Mouse (Mus musculus) stomach, postnatal 0 days (tissue): ENCODE measurements at regions not wholly inside any gene's neighbourhood (a gene's known extent, or its start where the extent isn't known, plus 50 kb on each side); places are given as distances from the start of the nearest gene placed in this dataset.

Experiments used
- ATAC-seq: fragments of 200-750 bp; cut with Nextera tagmentation; 2 replicates; pipeline ENCODE4 v1.8.0; 2017; ENCODE audit not compliant: low FRiP score, low TSS enrichment
- DNase-seq: peaks from one replicate; pipeline ENCODE4 v3.0.0-alpha.2; 2016; ENCODE audit warnings: low spot score
- H3K27ac ChIP-seq: fragments of 300-500 bp; sonication (generic); replicated peaks from 2 replicates; pipeline ENCODE4 v1.5.1; 2014; ENCODE audit warnings: mild to moderate bottlenecking, control low read depth
- H3K27me3 ChIP-seq: fragments of 300-500 bp; sonication (generic); 2 replicates; pipeline ENCODE4 v1.6.1; 2014; ENCODE audit warnings: low read length; ENCODE audit not compliant: control insufficient read depth, insufficient read depth
- H3K36me3 ChIP-seq: fragments of 300-500 bp; sonication (generic); 2 replicates; pipeline ENCODE4 v1.6.1; 2014; ENCODE audit warnings: low read length, mixed read lengths; ENCODE audit not compliant: control insufficient read depth, insufficient read depth
- H3K4me1 ChIP-seq: fragments of 300-500 bp; sonication (generic); replicated peaks from 2 replicates; pipeline ENCODE4 v1.6.1; 2014; ENCODE audit warnings: antibody characterized with exemption; ENCODE audit not compliant: control insufficient read depth, insufficient read depth
- H3K4me2 ChIP-seq: fragments of 300-500 bp; sonication (generic); replicated peaks from 2 replicates; pipeline ENCODE4 v1.6.1; 2014; ENCODE audit warnings: low read depth, mild to moderate bottlenecking, control low read depth, moderate library complexity
- H3K4me3 ChIP-seq: fragments of 300-500 bp; sonication (generic); 2 replicates; pipeline ENCODE4 v1.5.1; 2014; ENCODE audit warnings: low read depth, low read length, control low read depth
- H3K9ac ChIP-seq: fragments of 300-500 bp; sonication (generic); 2 replicates; pipeline ENCODE4 v1.6.1; 2014; ENCODE audit warnings: mild to moderate bottlenecking, low read length, control low read depth, mixed read lengths
- H3K9me3 ChIP-seq: fragments of 300-500 bp; sonication (generic); 2 replicates; pipeline ENCODE4 v1.6.1; 2016; ENCODE audit warnings: low read length; ENCODE audit not compliant: control insufficient read depth
- CTCF ChIP-seq: IDR thresholded peaks from 2 replicates; pipeline ENCODE4 v1.5.1; 2016; ENCODE audit warnings: antibody characterized with exemption, low read depth, mild to moderate bottlenecking, moderate library complexity
- EP300 ChIP-seq: optimal IDR thresholded peaks from 2 replicates; pipeline ENCODE3; 2016; ENCODE audit warnings: antibody characterized with exemption
- WGBS: fragments of 180-500 bp; shearing (Covaris S2); extraction: QIAGEN DNeasy Blood & Tissue Kit; methylation state at CpG from one replicate; pipeline ENCODE4 v1.1.7; 2014; 5-methylcytosine and 5-hydroxymethylcytosine counted together

DNA sequence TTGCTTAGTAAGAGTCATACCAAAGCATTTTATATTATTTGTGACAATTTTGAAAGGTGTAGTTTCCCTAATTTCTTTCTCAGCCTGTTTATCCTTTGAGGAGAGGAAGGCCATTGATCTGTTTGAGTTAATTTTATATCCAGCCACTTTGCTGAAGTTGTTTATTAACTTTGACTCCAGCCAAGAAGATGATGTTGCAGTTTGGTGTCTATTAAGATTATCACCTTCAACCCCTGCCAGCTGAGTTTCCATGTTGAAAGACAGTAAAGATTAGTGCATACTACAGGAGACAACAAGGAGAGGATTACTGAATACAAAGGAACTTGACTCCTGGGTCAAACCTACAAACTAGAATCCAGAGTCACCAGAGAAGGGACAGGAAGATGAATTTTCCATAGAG, 80.5 kb upstream of the 4933415F23Rik start:
- TF ChIP-seq CTCF (no peak), EP300 (no peak)
- H3K4me2 ChIP-seq: no peak overlapping the region
- H3K36me3 ChIP-seq: no peaks in the 10 kb centered on the region
- H3K4me3 ChIP-seq: no peak overlapping the region
- H3K4me1 ChIP-seq: no peaks in the 10 kb centered on the region
- H3K27ac ChIP-seq: no peak overlapping the region
- ATAC-seq (no peak), DNase-seq (no peak)
- H3K9ac ChIP-seq: no peak overlapping the region
- H3K9me3 ChIP-seq: no peaks in the 10 kb centered on the region
- no peaks in the 10 kb centered on the region for H3K27me3 ChIP-seq

DNA sequence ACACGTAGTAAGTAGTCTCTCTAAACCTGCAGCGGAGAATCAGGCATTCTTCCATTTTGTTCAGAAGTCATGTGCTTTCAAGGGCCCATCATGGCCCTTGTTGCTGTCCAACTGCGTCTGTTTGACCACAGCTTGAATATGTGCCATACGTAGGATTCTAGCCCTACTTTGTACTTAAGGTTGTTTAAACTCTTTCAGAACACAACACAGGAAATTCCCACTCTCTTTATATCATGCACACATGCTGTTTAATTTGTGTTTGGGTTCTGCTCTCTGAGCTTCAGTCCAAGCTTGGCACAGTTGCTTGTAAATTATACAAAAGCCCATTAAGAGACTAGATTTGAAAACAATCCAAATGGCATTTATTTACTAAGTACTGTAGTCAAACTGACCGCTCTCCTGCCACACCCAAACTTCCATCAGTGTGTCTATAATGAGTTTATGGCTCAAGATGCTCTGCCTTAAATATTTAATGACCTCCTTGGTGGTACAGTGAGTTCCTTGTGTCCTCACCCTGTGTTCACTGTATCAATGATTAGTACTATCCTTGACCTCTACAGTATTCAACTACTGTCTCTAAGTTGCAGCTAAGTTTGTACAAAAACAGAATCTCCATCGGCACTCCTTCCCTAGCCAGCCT, 76.4 kb upstream of the 4933415F23Rik start:
- H3K9ac ChIP-seq: no peak overlapping the region

DNA sequence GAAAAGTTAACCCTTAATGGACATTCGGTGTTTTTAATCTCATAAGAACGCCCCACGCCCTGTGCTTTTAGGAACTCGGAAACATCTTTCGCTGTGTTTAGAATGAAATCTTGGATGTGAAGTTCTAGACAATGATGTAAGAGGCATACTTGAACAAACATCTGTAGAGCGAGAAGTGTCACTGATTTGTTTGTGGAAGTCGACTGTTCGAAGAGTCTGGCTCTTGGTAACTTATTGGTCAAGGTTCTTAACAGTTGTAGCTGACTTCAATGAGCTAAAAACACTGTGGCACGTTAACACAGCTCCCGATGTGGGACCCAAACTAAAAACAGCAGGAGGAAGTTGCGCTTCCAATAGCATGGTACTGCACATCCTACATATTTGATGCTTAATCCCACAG, 72.0 kb upstream of the 4933415F23Rik start:
- Histone ChIP-seq H3K4me2 (no peak overlapping the region), H3K4me1 (no peaks in the 10 kb centered on the region), H3K27ac (no peak overlapping the region), H3K9me3 (no peaks in the 10 kb centered on the region), H3K27me3 (no peaks in the 10 kb centered on the region), H3K4me3 (no peak overlapping the region), H3K36me3 (no peaks in the 10 kb centered on the region), H3K9ac (no peak overlapping the region)
- ATAC-seq: no peak
- TF ChIP-seq EP300 (no peak), CTCF (no peak)
- 65% methylated on average over 11 of the region's 11 CpGs for WGBS
- no peak for DNase-seq

More for the DNA sequence above, 76.4 kb upstream of the 4933415F23Rik start:
- Histone ChIP-seq H3K36me3 (no peaks in the 10 kb centered on the region), H3K9me3 (no peaks in the 10 kb centered on the region), H3K27ac (no peak overlapping the region), H3K4me1 (no peaks in the 10 kb centered on the region), H3K4me2 (no peak overlapping the region), H3K27me3 (no peaks in the 10 kb centered on the region), H3K4me3 (no peak overlapping the region)
- 57% methylated on average over 6 of the region's 6 CpGs for WGBS
- no peak for ATAC-seq
- no peak for TF ChIP-seq EP300
- TF ChIP-seq CTCF: no peak
- no peak for DNase-seq

DNA sequence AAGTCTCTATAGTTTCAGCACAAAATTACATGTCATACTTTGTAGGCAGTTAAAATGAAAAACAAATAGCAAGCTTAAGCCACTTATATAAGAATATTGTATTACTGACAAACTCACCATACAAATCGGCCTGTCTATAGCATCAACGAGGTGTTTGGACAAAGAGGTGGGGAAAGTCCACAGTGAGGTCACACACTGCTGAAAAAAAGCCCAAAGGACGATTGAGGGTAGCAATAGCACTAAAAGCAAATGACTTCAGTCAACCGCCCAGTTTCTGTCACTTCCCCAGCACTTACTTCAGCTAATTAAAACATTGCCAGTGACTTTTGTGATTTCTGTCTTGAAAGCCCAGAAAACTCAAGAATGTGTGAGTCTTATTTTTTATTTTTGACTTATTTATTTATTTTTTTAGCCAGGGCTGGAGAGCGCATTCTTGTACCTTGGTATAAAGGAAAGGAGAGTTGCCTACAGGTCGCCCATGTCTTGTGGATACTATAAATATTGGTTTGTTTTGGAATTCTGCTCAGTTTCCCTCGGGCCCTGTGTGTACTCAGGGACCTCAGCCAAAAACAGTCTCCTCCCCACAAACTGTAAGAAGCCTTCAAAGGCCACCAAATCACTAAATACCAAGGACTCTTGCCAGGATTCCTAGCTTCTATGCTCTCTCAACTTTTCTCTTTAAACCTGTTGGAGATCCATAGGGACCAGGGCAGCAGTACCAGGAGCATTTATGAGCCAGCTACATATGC, 71.2 kb upstream of the 4933415F23Rik start:
- Histone ChIP-seq H3K4me3 (no peak overlapping the region), H3K9me3 (no peaks in the 10 kb centered on the region), H3K9ac (no peak overlapping the region), H3K4me2 (no peak overlapping the region), H3K27ac (no peak overlapping the region), H3K27me3 (no peaks in the 10 kb centered on the region), H3K36me3 (no peaks in the 10 kb centered on the region), H3K4me1 (no peaks in the 10 kb centered on the region)
- ATAC-seq (no peak), DNase-seq (no peak)
- TF ChIP-seq EP300: no peak
- no peak for TF ChIP-seq CTCF
- 37% methylated on average over 7 of the region's 7 CpGs for WGBS

DNA sequence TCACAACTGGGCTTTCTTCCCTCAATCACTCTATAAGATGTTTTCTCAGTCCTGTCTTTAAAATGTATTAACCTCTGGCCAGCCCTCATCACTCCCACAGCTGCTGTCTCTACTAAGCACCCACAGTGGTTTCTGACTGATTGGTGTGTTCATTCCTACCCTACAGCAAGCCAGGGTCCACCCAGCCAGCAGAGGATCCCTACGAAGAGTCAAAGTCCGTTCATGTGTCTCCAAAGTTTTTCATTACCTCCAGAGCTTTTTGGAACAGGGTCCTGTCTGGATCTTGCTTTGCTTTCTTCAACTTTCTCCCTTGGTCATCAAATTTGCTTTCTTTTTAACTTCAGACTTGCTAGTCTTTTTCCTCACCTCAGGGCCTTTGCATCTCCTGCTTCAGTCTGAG, 69.3 kb upstream of the 4933415F23Rik start:
- H3K27ac ChIP-seq: no peak overlapping the region
- no peaks in the 10 kb centered on the region for H3K4me1 ChIP-seq
- H3K9me3 ChIP-seq: no peaks in the 10 kb centered on the region
- 88% methylated on average over 2 of the region's 2 CpGs for WGBS
- no peaks in the 10 kb centered on the region for H3K36me3 ChIP-seq
- ATAC-seq: no peak
- no peak for DNase-seq
- no peak overlapping the region for H3K4me2 ChIP-seq
- H3K4me3 ChIP-seq: no peak overlapping the region
- H3K9ac ChIP-seq: no peak overlapping the region
- H3K27me3 ChIP-seq: no peaks in the 10 kb centered on the region
- TF ChIP-seq EP300: no peak
- TF ChIP-seq CTCF: no peak

DNA sequence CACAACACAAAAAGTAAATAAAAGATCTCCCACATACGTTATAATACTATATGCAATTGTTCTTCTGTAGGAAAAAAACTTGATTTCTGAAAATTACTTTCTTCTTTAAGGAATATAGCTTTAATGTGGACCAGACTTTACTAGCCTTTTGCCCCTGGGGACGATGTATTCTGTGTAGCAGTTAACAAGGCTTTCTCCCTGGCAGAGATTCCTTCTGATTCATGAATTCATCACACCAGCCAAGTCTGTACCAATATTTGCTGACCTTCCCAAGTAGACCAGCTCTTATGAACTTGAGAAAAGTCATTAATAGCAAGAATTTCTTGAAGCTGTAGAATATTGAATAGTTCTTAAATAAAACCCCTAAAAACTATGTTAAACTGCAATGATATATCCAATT, 68.7 kb upstream of the 4933415F23Rik start:
- no peaks in the 10 kb centered on the region for H3K36me3 ChIP-seq
- H3K9ac ChIP-seq: no peak overlapping the region
- no peak overlapping the region for H3K27ac ChIP-seq
- TF ChIP-seq EP300 (no peak), CTCF (no peak)
- DNase-seq (no peak), ATAC-seq (no peak)
- no peak overlapping the region for H3K4me2 ChIP-seq
- H3K9me3 ChIP-seq: no peaks in the 10 kb centered on the region
- no peak overlapping the region for H3K4me3 ChIP-seq
- no peaks in the 10 kb centered on the region for H3K4me1 ChIP-seq
- H3K27me3 ChIP-seq: no peaks in the 10 kb centered on the region
- WGBS: 51% methylated on average over 2 of the region's 2 CpGs
